Mouse (Mus musculus) T-cell, adult 66 days (primary cell): ENCODE results near the gene Stap2. TPM values are rescaled to one million over a fixed set of nuclear protein-coding genes. Genes with fewer than 3 reads are reported as not detected.

Experiments
- total RNA-seq, 2 experiments: library from RNA; stranded (reverse); gene quantifications; 3 replicates in 1 of 2; 4 replicates in 1 of 2; pipeline ENCODE4 v1.2.4; 2023

The Stap2 gene
- total RNA-seq, result 1 to 10 TPM in 1 of 2 experiments, under 1 TPM in 1; 0.84 to 2.4 TPM

DNA sequence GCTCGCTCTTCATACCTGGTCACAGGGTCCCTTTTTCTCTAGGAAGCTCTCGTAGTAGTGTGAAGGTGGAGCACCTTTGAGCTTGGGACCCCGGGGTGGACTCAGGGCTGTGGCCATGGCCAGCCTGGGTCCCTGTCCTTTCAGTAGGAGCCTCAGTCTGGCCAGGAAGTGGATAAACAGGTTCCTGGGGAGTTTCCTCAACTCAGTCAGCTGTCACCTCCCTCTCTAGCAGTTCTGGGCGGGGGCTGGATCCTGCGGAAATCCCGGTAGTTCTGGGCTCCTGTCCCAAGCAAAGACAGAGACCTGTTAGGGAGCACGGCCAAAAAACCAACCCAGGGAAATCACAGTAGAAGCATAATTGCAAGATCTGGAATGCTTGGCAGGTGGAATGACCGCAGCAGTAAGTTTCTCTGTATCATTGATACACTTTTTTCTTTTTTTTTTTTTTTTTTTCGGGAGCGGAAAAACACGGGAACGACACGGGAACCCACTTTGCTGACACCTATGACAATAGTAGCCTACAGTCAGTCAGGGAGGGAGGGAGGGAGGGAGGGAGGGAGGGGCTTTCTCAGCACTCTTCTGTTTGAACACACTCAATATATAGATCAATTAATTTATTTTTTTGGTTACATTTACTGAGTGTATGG lies at the start of gene Stap2, which contains the start of gene Mpnd:
Stap2 (minus strand) TSS at position 170 of the 647 bp plus-strand sequence.
Mpnd (plus strand) TSS at position 297 of the 647 bp plus-strand sequence.

GRCm38 (mm10) chr17:56040030-56040856 lies 34.9 kb upstream of the Stap2 start, which contains the start of gene Chaf1a:
Gene Chaf1a (plus strand): TSS chr17:56040439.

GRCm38 (mm10) chr17:56036176-56036900 lies 31.0 kb upstream of the Stap2 start, which contains the start of gene Sh3gl1:
Gene Sh3gl1 (minus strand): TSS chr17:56036635.

DNA sequence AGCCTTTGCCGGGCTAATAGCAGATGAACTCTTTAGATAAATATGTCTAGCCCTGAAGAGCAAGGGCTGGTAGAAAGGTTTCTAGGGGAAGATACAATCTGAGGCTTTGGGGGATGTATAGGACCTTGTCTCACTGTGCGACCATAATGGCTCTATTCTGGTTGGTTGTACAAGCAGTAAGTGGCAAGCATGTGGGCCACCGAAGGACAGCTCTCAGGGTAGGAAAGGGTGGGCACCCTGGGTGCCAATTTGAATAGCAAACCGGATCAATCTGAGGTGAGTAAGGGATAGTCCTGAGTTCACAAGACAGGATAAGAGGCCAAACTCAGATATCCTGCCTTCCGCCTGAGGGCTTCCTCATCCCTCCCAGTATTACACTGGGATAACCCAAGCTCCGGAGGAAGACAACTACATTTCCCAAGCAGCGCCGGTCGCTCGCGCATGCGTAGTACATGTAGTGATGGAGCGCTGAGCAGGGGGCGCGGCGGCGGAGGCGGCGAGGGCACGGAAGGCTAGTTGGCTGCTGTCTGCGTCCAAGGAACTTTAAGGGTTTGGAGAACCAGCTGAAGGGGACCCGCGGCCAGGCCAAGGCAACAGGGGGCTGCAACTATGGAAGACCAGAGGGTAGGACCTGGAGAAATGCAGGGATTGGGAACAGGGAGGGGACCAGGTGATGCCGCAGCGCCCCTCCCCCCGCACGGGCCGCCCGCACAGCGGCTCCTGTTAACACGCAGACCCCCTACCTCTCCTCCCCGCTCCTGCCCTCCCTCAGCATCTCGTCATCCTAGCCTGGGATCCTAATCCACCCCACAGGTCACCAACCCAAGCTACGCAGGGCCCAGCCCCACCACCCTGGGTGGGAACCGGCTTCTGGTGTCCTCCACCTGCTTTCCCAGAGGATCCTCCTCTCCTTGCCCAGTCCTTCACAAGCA lies 19.1 kb downstream of the Stap2 start, which contains the start of gene Fsd1:
Fsd1 (plus strand) TSS at position 480 of the 932 bp plus-strand sequence.

DNA sequence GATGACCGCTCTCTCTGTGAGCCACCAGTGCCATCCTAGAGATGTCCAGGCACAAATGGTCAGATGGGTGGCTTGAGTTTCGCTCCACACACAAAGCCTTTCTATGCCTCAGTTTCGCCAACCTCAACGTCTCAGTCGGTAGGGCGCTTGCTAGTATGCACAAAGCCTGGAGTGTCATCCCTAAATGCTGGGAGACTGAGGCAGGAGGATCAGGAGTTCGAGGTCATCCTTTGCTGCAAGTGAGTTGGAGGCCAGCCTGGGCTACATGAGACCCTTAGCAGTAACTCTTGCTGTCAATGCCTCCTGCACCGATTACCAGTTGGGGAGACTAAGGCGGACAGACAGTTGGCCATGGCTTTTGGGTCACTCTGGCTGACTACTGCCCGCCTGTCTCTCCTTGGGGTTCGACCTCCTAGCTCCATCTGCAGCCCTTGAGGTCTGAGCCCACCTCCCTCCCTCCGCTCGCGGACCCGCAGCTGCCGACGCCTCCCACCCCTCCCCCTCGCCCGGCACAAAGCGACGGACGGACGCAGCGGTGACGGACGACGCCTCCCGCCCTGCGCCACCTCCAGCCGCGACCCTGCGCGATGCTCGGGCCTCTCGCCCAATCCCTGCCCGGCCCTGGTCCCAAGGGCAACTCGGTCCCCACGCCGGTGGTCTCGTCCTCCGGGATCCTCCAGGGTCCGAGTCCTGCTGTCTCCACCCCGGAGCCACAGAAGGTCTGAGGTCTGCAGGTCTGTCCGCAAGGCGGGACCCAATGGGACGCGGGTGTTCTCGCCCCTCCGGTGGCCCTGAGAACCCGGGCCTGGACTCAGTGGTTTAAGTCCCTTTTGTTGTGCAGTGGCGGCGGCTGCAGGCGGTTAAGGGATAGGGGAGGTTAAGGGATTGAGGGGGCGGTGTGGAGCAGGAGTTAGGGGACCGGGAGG lies 35.2 kb downstream of the Stap2 start, which contains the start of gene Shd:
Shd (plus strand) TSS at position 502 of the 926 bp plus-strand sequence.

GRCm38 (mm10) chr17:55958918-55959728 lies 46.3 kb downstream of the Stap2 start, which contains the start of gene Yju2:
Gene Yju2 (plus strand): TSS chr17:55959099.

DNA sequence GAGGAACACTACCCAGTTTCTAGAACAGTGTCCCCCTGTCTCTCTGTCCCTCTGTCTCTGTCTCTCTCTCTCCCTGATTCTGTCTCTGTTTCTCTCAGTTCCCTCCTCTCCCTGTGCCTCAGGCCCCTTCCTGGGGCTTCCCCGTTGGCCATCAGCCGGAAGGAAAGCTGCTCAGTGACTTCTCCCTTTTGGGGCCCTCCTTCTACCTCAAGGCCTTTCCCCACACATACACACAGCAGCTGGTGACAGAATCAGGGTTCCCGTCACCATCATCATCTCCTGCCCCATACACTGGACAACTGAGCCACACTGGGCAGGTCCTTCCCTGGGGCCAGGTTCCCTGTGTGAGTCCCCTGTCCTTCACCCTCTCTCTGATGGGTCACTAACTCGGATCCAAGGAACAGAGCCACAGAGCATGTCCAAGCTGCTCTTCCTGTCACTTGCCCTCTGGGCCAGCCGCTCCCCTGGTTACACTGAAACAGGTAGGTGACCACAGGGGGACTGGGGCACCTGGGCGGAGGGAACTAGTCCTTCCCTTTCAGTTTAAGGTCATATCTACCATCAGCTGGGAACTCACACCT lies 52.8 kb downstream of the Stap2 start, which contains the start of gene Ebi3:
Ebi3 (plus strand) TSS at position 194 of the 581 bp plus-strand sequence.

GRCm38 (mm10) chr17:55949400-55949799 lies 56.0 kb downstream of the Stap2 start, which contains the start of gene Zfp119b:
Gene Zfp119b (minus strand): TSS chr17:55949500.

Other genes starting within 250 kb of the Stap2 start
- gene Zfp119a, start 126.7 kb downstream of the Stap2 start, total RNA-seq, result 10 to 100 TPM; 11.9 to 12.2 TPM
- gene Zfp959, start 113.5 kb downstream of the Stap2 start, total RNA-seq, result 10 to 100 TPM; 21.4 to 32.0 TPM
- 1 to 10 TPM; 3.5 to 4.7 TPM for gene Zfp119b, start 56.1 kb downstream of the Stap2 start, total RNA-seq
- gene Ebi3, start 52.9 kb downstream of the Stap2 start, total RNA-seq, result 1 to 10 TPM; 1.0 to 1.3 TPM
- 10 to 100 TPM; 51.6 to 63.7 TPM for gene Yju2, start 46.5 kb downstream of the Stap2 start, total RNA-seq
- 1 to 10 TPM; 6.4 to 7.9 TPM for gene Shd, start 35.1 kb downstream of the Stap2 start, total RNA-seq
- not detected for gene Fsd1, start 19.1 kb downstream of the Stap2 start, total RNA-seq
- gene Mpnd, start 127 bp upstream of the Stap2 start, total RNA-seq, result 10 to 100 TPM; 66.1 to 69.1 TPM
- 100 to 1,000 TPM; 125 to 126 TPM for gene Sh3gl1, start 31.1 kb upstream of the Stap2 start, total RNA-seq
- gene Chaf1a, start 34.9 kb upstream of the Stap2 start, total RNA-seq, result 1 to 10 TPM; 3.4 to 5.1 TPM
- gene Ubxn6, start 69.4 kb upstream of the Stap2 start, total RNA-seq, result 10 to 100 TPM; 66.9 to 74.8 TPM
- gene Hdgfl2, start 74.0 kb upstream of the Stap2 start, total RNA-seq, result 100 to 1,000 TPM; 103 to 106 TPM
- gene Plin4, start 104.2 kb upstream of the Stap2 start, total RNA-seq, result not detected
- gene Plin5, start 112.0 kb upstream of the Stap2 start, total RNA-seq, result not detected
- not detected for gene Lrg1, start 116.4 kb upstream of the Stap2 start, total RNA-seq
- not detected for gene Sema6b, start 134.8 kb upstream of the Stap2 start, total RNA-seq
- 10 to 100 TPM; 13.1 to 14.9 TPM for gene Tnfaip8l1, start 156.9 kb upstream of the Stap2 start, total RNA-seq
- 10 to 100 TPM; 51.6 to 52.0 TPM for gene Mydgf, start 178.3 kb upstream of the Stap2 start, total RNA-seq
- 10 to 100 TPM; 50.3 to 51.5 TPM for gene Dpp9, start 213.3 kb upstream of the Stap2 start, total RNA-seq